Mouse (Mus musculus) liver, postnatal 0 days (tissue): ENCODE results near the gene Astn2.

Source experiments
- CTCF ChIP-seq: sonication (generic); IDR thresholded peaks from 2 replicates; pipeline ENCODE4 v1.5.1; 2016; ENCODE audit warnings: antibody characterized with exemption, low read depth
- EP300 ChIP-seq: IDR thresholded peaks from 2 replicates; pipeline ENCODE4 v1.6.1; 2016; ENCODE audit warnings: antibody characterized with exemption, low read depth, mild to moderate bottlenecking

GRCm38 (mm10) chr4:66232799-66233198 is 171.6 kb downstream of the Astn2 start:
- no peak for TF ChIP-seq CTCF
- TF ChIP-seq EP300: no peak
